Mouse (Mus musculus) heart, embryonic 12.5 days (tissue): ENCODE measurements around the gene Cbln4. TPM values are rescaled to one million over a fixed set of nuclear protein-coding genes. Genes with fewer than 3 reads are reported as not detected.

ENCODE experiments used
- polyA plus RNA-seq: library from polyadenylated mRNA; unstranded; fragments of >200 nt; fragmentation: Nextera tagmentation; extraction: Ambion mirVana; gene quantifications from 2 replicates; pipeline ENCODE4 v1.2.1, GENCODE M21; 2016

The Cbln4 gene
- polyA plus RNA-seq, 1 experiment from 2014 or later, result 0.11 TPM

Other genes starting within 250 kb of the Cbln4 start
- gene Mc3r, start 205.0 kb upstream of the Cbln4 start, polyA plus RNA-seq, result not detected in 2 replicates